Mouse (Mus musculus) neural tube, embryonic 14.5 days (tissue): ENCODE data around the gene Utf1. TPM values are rescaled to one million over a fixed set of nuclear protein-coding genes. Genes with fewer than 3 reads are reported as not detected.

Source experiments
- ATAC-seq: fragments of 200-750 bp; cut with Nextera tagmentation; 2 replicates; pipeline ENCODE4 v1.8.0; 2017; ENCODE audit warnings: low read depth, mild to moderate bottlenecking, moderate TSS enrichment, moderate library complexity
- H3K27ac ChIP-seq: fragments of 300-500 bp; sonication (generic); 2 replicates; pipeline ENCODE4 v1.5.1; 2014; ENCODE audit warnings: low read depth, mild to moderate bottlenecking, control low read depth, low read length, moderate library complexity, mixed read lengths
- H3K27me3 ChIP-seq: fragments of 300-500 bp; sonication (generic); 2 replicates; pipeline ENCODE4 v1.6.1; 2014; ENCODE audit warnings: low read length; ENCODE audit not compliant: control insufficient read depth, insufficient read depth
- H3K36me3 ChIP-seq: fragments of 300-500 bp; sonication (generic); 2 replicates; pipeline ENCODE4 v1.6.1; 2014; ENCODE audit warnings: low read length, mixed read lengths; ENCODE audit not compliant: control insufficient read depth, insufficient read depth
- H3K4me1 ChIP-seq: fragments of 300-500 bp; sonication (generic); 2 replicates; pipeline ENCODE4 v1.6.1; 2014; ENCODE audit warnings: low read length; ENCODE audit not compliant: control insufficient read depth, insufficient read depth
- H3K4me2 ChIP-seq: fragments of 300-500 bp; sonication (generic); 2 replicates; pipeline ENCODE4 v1.6.1; 2014; ENCODE audit warnings: mild to moderate bottlenecking, low read depth, low read length, control low read depth
- H3K4me3 ChIP-seq: fragments of 300-500 bp; sonication (generic); 2 replicates; pipeline ENCODE4 v1.5.1; 2014; ENCODE audit warnings: low read depth, low read length, control low read depth, mixed read lengths
- H3K9ac ChIP-seq: fragments of 300-500 bp; sonication (generic); replicated peaks from 2 replicates; pipeline ENCODE4 v1.6.1; 2014; ENCODE audit warnings: low read depth, mild to moderate bottlenecking, control low read depth, low read length, mixed read lengths
- H3K9me3 ChIP-seq: fragments of 300-500 bp; sonication (generic); 2 replicates; pipeline ENCODE4 v1.6.1; 2016; ENCODE audit warnings: low read length; ENCODE audit not compliant: control insufficient read depth
- WGBS: fragments of 180-500 bp; shearing (Covaris S2); extraction: QIAGEN DNeasy Blood & Tissue Kit; methylation state at CpG from one replicate; pipeline ENCODE4 v1.1.7; 2014; 5-methylcytosine and 5-hydroxymethylcytosine counted together
- polyA plus RNA-seq: library from polyadenylated mRNA; unstranded; fragments of >200 nt; fragmentation: Nextera tagmentation; extraction: Ambion mirVana; gene quantifications from 2 replicates; pipeline ENCODE4 v1.2.1, GENCODE M21; 2014

Gene Utf1
- polyA plus RNA-seq, 1 experiment from 2014 or later = not detected

- no peaks in the 10 kb centered on the region for H3K36me3 ChIP-seq
- no peaks in the 10 kb centered on the region for H3K9me3 ChIP-seq
- peaks cover 49% of the 10 kb centered on the region for H3K27me3 ChIP-seq
- ATAC-seq = no peak
- no peak overlapping the region for H3K9ac ChIP-seq
- no peak overlapping the region for H3K4me2 ChIP-seq
- 26% methylated on average over 5 of the region's 5 CpGs for WGBS
- H3K4me1 ChIP-seq = peaks cover 8% of the 10 kb centered on the region
- H3K4me3 ChIP-seq = no peak overlapping the region
- no peak overlapping the region for H3K27ac ChIP-seq
Observed at GRCm38 (mm10) chr7:139946032-139946431, 2.4 kb downstream of the Utf1 start.

DNA sequence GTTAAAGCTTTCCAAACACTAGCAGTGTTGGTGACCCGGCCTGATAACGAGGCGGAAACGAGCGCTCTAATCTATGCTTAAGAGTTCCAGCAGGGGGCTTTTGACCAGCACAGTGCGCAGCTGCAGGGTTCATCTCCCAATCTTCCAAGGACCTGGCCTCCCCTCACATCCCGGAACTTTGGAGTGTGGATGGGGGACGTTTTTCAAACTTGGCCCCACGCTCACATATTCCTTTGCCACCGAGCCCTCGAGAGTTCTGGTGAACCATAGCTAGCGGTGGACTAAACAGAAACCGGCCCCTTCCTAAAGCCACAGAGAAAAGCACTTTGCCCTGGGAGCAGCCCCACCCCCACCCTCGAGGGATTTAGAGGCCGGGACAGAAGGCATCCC lies 6.3 kb downstream of the Utf1 start:
- Histone ChIP-seq H3K27ac (no peak overlapping the region), H3K4me1 (no peaks in the 10 kb centered on the region), H3K27me3 (peaks cover 26% of the 10 kb centered on the region), H3K4me2 (peak overlapping the region; percentile 62), H3K4me3 (peak overlapping the region; percentile 27), H3K9ac (no peak overlapping the region), H3K9me3 (no peaks in the 10 kb centered on the region), H3K36me3 (no peaks in the 10 kb centered on the region)
- 1% methylated on average over 15 of the region's 15 CpGs for WGBS
- ATAC-seq = peak; percentile 69; the same call in 1 of the 2 replicates

GRCm38 (mm10) chr7:139950283-139950971 lies 6.8 kb downstream of the Utf1 start:
- under 1% methylated on average over 33 of the region's 33 CpGs for WGBS
- peak; percentile 56; the same call in 1 of the 2 replicates for ATAC-seq
- H3K4me1 ChIP-seq = no peaks in the 10 kb centered on the region
- peaks cover 22% of the 10 kb centered on the region for H3K27me3 ChIP-seq
- H3K27ac ChIP-seq = no peak overlapping the region
- no peaks in the 10 kb centered on the region for H3K36me3 ChIP-seq
- no peak overlapping the region for H3K9ac ChIP-seq
- no peaks in the 10 kb centered on the region for H3K9me3 ChIP-seq
- peak overlapping the region; percentile 27 for H3K4me3 ChIP-seq
- H3K4me2 ChIP-seq = peak overlapping the region; percentile 62

DNA sequence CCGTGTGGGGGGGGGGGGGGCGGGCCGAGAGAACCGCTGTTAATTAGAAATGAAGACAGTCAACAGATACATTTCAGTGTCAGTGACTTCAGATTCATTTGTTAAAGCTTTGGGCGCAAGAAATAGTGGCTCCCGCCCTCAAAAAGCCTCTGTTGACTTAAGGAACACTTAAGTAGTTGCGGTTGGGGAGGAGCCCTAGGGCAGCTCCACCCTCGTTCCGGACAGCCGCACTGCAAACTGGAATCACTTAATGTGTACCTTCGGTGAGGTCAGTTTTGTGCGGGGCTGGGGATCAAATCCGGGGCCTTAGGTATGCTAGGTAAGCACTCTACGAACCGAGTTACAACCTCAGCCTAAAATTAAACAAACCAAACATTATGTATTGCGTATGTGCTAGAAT lies 7.5 kb downstream of the Utf1 start:
- ATAC-seq = no peak
- no peak overlapping the region for H3K9ac ChIP-seq
- peak overlapping the region; percentile 27 for H3K4me3 ChIP-seq
- H3K27me3 ChIP-seq = peaks cover 15% of the 10 kb centered on the region
- H3K36me3 ChIP-seq = no peaks in the 10 kb centered on the region
- no peak overlapping the region for H3K27ac ChIP-seq
- 5% methylated on average over 15 of the region's 16 CpGs for WGBS
- no peaks in the 10 kb centered on the region for H3K9me3 ChIP-seq
- H3K4me2 ChIP-seq = peak overlapping the region; percentile 62
- no peaks in the 10 kb centered on the region for H3K4me1 ChIP-seq

DNA sequence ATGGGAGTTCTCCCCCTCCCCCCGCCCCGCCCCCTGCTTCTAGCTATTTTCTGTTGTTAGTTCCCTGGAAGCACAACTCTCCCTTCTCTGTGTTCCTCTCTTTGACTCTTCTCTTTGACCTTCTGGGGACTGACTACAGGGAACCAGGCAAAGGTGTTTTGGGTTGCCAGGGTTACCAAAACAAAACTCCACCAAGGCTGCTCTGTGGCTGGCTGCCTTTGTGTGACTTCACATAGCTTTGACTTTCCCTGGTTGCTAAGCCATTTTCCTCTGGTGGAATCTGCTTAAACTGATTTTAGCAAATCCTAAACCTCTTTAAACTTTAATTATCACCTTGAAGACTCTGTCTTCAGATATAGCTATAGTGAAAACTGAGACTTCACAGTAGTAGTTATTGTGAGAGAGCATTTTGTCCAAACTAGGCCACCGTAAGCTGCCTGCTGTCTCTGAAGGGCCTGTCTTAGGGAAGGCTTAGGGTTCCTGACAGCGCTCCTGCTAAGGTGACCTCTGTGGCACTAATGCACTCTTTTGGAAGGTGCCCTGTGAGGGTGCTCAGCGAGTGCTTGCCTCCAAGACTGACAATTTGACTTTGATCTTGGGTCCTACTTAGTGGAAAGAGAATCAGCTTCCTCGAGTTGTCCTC lies 8.5 kb downstream of the Utf1 start:
- H3K4me1 ChIP-seq = no peaks in the 10 kb centered on the region
- no peak overlapping the region for H3K27ac ChIP-seq
- H3K27me3 ChIP-seq = peaks cover 9% of the 10 kb centered on the region; the same call in 1 of the 2 replicates
- no peaks in the 10 kb centered on the region for H3K36me3 ChIP-seq
- no peak for ATAC-seq
- H3K9me3 ChIP-seq = no peaks in the 10 kb centered on the region
- no peak overlapping the region for H3K4me2 ChIP-seq
- H3K9ac ChIP-seq = no peak overlapping the region
- no peak overlapping the region for H3K4me3 ChIP-seq
- WGBS = 49% methylated on average over 6 of the region's 6 CpGs

- Histone ChIP-seq H3K4me3 (no peak overlapping the region), H3K4me1 (no peaks in the 10 kb centered on the region), H3K27ac (no peak overlapping the region), H3K9me3 (no peaks in the 10 kb centered on the region), H3K27me3 (no peaks in the 10 kb centered on the region), H3K4me2 (no peak overlapping the region), H3K9ac (no peak overlapping the region), H3K36me3 (no peaks in the 10 kb centered on the region)
- WGBS = 83% methylated on average over 4 of the region's 4 CpGs
- no peak for ATAC-seq
Observed at GRCm38 (mm10) chr7:139955505-139955904, 11.9 kb downstream of the Utf1 start.

- no peaks in the 10 kb centered on the region for H3K9me3 ChIP-seq
- no peak overlapping the region for H3K4me3 ChIP-seq
- ATAC-seq = no peak
- H3K4me2 ChIP-seq = no peak overlapping the region
- H3K4me1 ChIP-seq = no peaks in the 10 kb centered on the region
- no peak overlapping the region for H3K9ac ChIP-seq
- H3K36me3 ChIP-seq = no peaks in the 10 kb centered on the region
- WGBS = 84% methylated on average over 3 of the region's 3 CpGs
- H3K27me3 ChIP-seq = no peaks in the 10 kb centered on the region
- H3K27ac ChIP-seq = no peak overlapping the region
Observed at GRCm38 (mm10) chr7:139956658-139957057, 13.1 kb downstream of the Utf1 start.

GRCm38 (mm10) chr7:139957437-139957836 lies 13.8 kb downstream of the Utf1 start:
- Histone ChIP-seq H3K36me3 (no peaks in the 10 kb centered on the region), H3K9ac (no peak overlapping the region), H3K9me3 (no peaks in the 10 kb centered on the region), H3K27me3 (no peaks in the 10 kb centered on the region), H3K4me1 (no peaks in the 10 kb centered on the region), H3K4me3 (no peak overlapping the region), H3K4me2 (no peak overlapping the region), H3K27ac (no peak overlapping the region; the same call in 1 of the 2 replicates)
- WGBS = 57% methylated on average over 11 of the region's 11 CpGs
- no peak for ATAC-seq

DNA sequence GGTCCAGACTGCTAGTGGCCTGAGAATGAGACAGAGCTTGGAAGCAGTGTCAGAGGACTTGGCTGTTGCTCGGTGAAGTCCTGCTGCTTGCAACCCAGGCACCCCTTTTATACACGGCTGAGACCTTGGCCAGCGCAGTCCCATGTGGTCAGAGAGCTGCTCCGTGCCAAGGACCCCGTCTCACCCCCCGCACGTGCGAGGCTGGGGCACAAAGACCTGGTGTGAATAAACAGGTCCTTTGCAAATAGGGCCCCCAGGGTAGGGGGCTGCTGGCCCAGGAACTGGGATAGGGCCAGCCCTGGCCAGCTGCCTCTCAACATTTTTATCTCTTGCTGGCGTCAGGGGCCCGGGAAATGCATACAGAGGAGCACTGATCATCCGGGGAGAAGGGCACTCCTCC lies 14.4 kb downstream of the Utf1 start:
- H3K27me3 ChIP-seq = no peaks in the 10 kb centered on the region
- no peak overlapping the region for H3K4me3 ChIP-seq
- H3K9me3 ChIP-seq = no peaks in the 10 kb centered on the region
- H3K4me1 ChIP-seq = no peaks in the 10 kb centered on the region
- no peak overlapping the region for H3K9ac ChIP-seq
- no peak overlapping the region; the same call in 1 of the 2 replicates for H3K27ac ChIP-seq
- ATAC-seq = peak; percentile 49; the same call in 1 of the 2 replicates
- H3K36me3 ChIP-seq = no peaks in the 10 kb centered on the region
- 27% methylated on average over 11 of the region's 11 CpGs for WGBS
- H3K4me2 ChIP-seq = no peak overlapping the region
